Mouse (Mus musculus) intestine, embryonic 14.5 days (tissue): ENCODE measurements at regions not wholly inside any gene's neighbourhood (a gene's known extent, or its start where the extent isn't known, plus 50 kb on each side); places are given as distances from the start of the nearest gene placed in this dataset.

Experiments used
- ATAC-seq: fragments of 200-750 bp; cut with Nextera tagmentation; replicated peaks from 2 replicates; pipeline ENCODE4 v1.8.0; 2017; ENCODE audit warnings: low read depth, moderate number of reproducible peaks, moderate TSS enrichment, moderate library complexity; ENCODE audit not compliant: low FRiP score, low TSS enrichment
- DNase-seq: peaks from one replicate; pipeline ENCODE4 v3.0.0-alpha.2; 2018; ENCODE audit warnings: low spot score
- H3K27ac ChIP-seq: fragments of 300-500 bp; sonication (generic); 2 replicates; pipeline ENCODE4 v1.5.1; 2014; ENCODE audit warnings: low read depth, mild to moderate bottlenecking, control low read depth
- H3K27me3 ChIP-seq: fragments of 300-500 bp; sonication (generic); replicated peaks from 2 replicates; pipeline ENCODE4 v1.6.1; 2014; ENCODE audit warnings: low read length, control low read depth; ENCODE audit not compliant: control insufficient read depth, insufficient read depth
- H3K36me3 ChIP-seq: fragments of 300-500 bp; sonication (generic); 2 replicates; pipeline ENCODE4 v1.6.1; 2014; ENCODE audit warnings: low read length, control low read depth; ENCODE audit not compliant: control insufficient read depth, insufficient read depth
- H3K4me1 ChIP-seq: fragments of 300-500 bp; sonication (generic); replicated peaks from 2 replicates; pipeline ENCODE4 v1.6.1; 2014; ENCODE audit warnings: low read length, control low read depth, mixed read lengths; ENCODE audit not compliant: control insufficient read depth, insufficient read depth
- H3K4me2 ChIP-seq: fragments of 300-500 bp; sonication (generic); 2 replicates; pipeline ENCODE4 v1.6.1; 2014; ENCODE audit warnings: low read length
- H3K4me3 ChIP-seq: fragments of 300-500 bp; sonication (generic); 2 replicates; pipeline ENCODE4 v1.5.1; 2014; ENCODE audit warnings: low read depth, low read length, control low read depth, mixed read lengths
- H3K9ac ChIP-seq: fragments of 300-500 bp; sonication (generic); 2 replicates; pipeline ENCODE4 v1.6.1; 2014; ENCODE audit warnings: mild to moderate bottlenecking, low read length
- H3K9me3 ChIP-seq: fragments of 300-500 bp; sonication (generic); 2 replicates; pipeline ENCODE4 v1.6.1; 2016; ENCODE audit warnings: low read length, control low read depth; ENCODE audit not compliant: control insufficient read depth
- WGBS: fragments of 180-500 bp; shearing (Covaris S2); extraction: QIAGEN DNeasy Blood & Tissue Kit; methylation state at CpG from one replicate; pipeline ENCODE4 v1.1.7; 2014; 5-methylcytosine and 5-hydroxymethylcytosine counted together

DNA sequence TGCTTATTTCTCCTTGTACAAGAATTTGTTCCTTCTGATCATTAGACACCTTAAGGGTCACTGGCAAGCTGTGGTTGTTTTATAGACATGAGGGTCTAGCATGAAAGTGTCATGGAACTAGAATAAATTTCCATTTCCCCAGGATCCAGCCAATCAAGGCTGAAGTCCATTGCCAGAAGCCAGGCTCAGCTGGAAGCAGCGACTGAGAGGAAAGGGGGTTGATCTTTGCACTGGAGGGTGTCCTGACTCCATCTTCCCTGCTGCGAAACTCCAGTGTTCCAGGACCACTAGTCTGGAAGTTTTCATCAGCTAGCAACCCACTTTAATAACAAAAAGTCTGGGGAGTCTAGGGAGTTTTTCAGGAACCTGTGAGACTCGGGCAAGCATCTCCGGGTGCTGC, 517.0 kb downstream of the Kcnj2 start:
- Histone ChIP-seq H3K9ac (no peak overlapping the region), H3K27ac (no peak overlapping the region), H3K9me3 (no peaks in the 10 kb centered on the region), H3K36me3 (no peaks in the 10 kb centered on the region), H3K27me3 (no peaks in the 10 kb centered on the region), H3K4me2 (peak overlapping the region; percentile 53), H3K4me1 (no peaks in the 10 kb centered on the region), H3K4me3 (peak overlapping the region; percentile 32; the same call in 1 of the 2 replicates)
- 39% methylated on average over 4 of the region's 4 CpGs for WGBS
- ATAC-seq (no peak), DNase-seq (no peak)

DNA sequence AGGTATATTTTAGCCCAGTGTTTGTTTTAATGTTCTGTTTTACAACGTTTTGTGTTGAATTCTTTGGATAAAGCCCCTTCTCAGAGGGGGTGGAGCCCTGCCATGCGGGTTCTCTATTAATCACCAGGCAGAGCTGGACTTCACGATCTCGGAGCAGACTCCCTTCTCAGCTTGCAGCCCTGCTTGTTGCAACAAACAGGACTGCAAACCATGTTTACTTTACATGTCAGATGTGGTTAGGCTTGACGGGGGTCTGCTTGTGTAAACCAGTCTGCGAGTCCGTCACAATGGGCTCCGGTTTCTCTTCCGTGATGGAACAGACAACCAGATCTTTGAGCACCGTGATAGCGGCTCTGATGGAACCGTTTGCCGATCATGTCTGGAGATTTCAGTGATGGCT, 517.6 kb downstream of the Kcnj2 start:
- Histone ChIP-seq H3K4me3 (peak overlapping the region; percentile 32), H3K27ac (no peak overlapping the region), H3K27me3 (no peaks in the 10 kb centered on the region), H3K36me3 (no peaks in the 10 kb centered on the region), H3K9ac (peak overlapping the region; percentile 29; the same call in 1 of the 2 replicates), H3K4me2 (peak overlapping the region; percentile 53), H3K4me1 (no peaks in the 10 kb centered on the region), H3K9me3 (no peaks in the 10 kb centered on the region)
- ATAC-seq (no peak), DNase-seq (peak; percentile 64)
- 24% methylated on average over 13 of the region's 13 CpGs for WGBS

DNA sequence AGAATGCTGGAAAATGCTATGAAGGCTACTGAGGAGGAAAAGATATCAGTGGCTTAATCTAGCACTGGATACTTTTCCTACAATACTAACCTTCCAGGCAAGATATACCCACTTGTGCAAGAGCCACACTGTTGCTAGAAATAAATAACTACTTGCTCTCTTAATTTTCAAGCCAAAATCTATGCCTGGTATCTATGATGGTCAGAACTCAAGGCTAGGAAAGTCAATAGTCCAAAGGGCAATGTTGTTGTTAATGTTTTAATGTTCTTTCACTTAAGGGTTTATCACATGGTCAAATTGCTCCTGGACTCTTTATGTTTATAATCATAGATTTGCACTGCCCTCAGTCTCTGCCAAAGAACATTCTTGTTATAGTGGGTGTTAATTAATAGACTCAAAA, 533.5 kb downstream of the Kcnj2 start:
- H3K36me3 ChIP-seq = no peaks in the 10 kb centered on the region
- H3K27me3 ChIP-seq = no peaks in the 10 kb centered on the region
- H3K9me3 ChIP-seq = no peaks in the 10 kb centered on the region
- H3K4me1 ChIP-seq = no peaks in the 10 kb centered on the region
- no peak overlapping the region for H3K4me3 ChIP-seq
- DNase-seq (no peak), ATAC-seq (no peak)
- H3K9ac ChIP-seq = no peak overlapping the region
- no peak overlapping the region for H3K27ac ChIP-seq
- H3K4me2 ChIP-seq = no peak overlapping the region

DNA sequence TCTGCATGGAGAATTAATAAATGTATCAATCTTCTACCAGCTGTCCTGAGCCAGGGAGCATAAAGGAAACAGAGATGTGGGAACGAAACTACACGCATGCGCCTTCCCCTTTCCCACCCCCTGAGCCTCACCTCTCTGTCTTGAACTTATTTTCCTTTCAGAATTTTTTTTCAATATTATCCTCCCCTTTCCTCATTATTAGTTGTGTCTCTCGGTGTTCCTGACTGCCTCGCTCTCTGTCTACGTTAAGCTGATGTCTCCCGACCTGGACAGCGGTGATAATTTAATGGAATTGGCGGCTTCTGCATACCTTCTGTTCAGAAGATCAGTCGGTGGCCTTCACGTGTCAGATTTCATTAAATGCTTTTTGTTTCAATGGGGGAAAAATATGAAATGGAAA, 539.2 kb downstream of the Kcnj2 start:
- no peaks in the 10 kb centered on the region for H3K36me3 ChIP-seq
- no peak for DNase-seq
- H3K9ac ChIP-seq = no peak overlapping the region
- H3K4me1 ChIP-seq = no peaks in the 10 kb centered on the region
- no peak overlapping the region for H3K4me2 ChIP-seq
- no peak for ATAC-seq
- no peaks in the 10 kb centered on the region for H3K9me3 ChIP-seq
- H3K27ac ChIP-seq = no peak overlapping the region
- H3K4me3 ChIP-seq = no peak overlapping the region
- H3K27me3 ChIP-seq = no peaks in the 10 kb centered on the region
- WGBS = 82% methylated on average over 11 of the region's 11 CpGs

DNA sequence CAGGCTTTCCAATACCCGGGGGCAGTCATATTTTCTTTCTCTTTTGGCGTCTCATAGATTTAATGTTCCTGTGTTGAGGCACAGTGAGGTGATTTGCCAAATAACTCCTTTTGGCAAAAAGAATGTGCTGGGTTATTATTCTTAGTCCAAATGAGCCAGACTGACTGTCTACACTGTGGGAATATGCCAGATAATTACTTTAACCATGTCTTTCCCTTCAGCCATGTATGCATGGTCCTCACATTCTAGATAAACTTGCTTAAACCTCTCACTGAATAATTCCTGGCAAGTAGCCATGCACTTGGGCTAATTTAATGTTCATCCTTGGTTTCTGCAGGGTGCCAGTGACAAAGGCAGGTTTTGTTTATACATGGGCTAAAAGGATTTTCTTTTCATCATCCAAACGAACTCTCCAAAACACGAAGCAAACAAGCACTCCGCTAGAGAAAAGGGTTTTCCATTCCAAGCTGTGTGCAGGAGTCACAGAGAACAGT, 544.6 kb downstream of the Kcnj2 start:
- no peak overlapping the region for H3K9ac ChIP-seq
- no peaks in the 10 kb centered on the region for H3K4me1 ChIP-seq
- 54% methylated on average over 5 of the region's 5 CpGs for WGBS
- DNase-seq (no peak), ATAC-seq (no peak)
- H3K36me3 ChIP-seq = no peaks in the 10 kb centered on the region
- H3K27ac ChIP-seq = no peak overlapping the region
- no peak overlapping the region for H3K4me3 ChIP-seq
- H3K4me2 ChIP-seq = no peak overlapping the region
- H3K27me3 ChIP-seq = no peaks in the 10 kb centered on the region
- no peaks in the 10 kb centered on the region for H3K9me3 ChIP-seq

DNA sequence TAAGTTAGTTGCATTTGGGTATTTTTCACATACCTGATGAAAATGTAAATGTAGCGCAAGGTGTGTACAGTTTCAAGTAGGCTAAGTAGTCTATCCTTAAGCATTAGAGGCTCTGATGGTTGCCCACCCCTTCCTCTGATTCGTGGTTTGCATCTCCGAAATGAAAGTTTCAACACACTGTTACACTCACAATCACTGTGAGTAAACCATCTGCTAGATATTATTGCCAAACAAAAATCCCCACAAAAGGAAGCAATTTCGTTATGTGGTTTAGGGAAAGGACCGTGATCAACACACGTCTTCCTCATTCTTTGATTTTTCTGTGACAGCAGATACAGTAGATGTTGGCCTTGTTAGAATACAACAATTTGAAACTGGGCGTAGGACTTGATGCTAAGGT, 577.6 kb downstream of the Kcnj2 start:
- Histone ChIP-seq H3K9ac (no peak overlapping the region), H3K9me3 (no peaks in the 10 kb centered on the region), H3K27me3 (no peaks in the 10 kb centered on the region), H3K4me3 (no peak overlapping the region), H3K4me2 (no peak overlapping the region), H3K4me1 (no peaks in the 10 kb centered on the region), H3K27ac (no peak overlapping the region), H3K36me3 (no peaks in the 10 kb centered on the region)
- no peak for DNase-seq
- 91% methylated on average over 7 of the region's 7 CpGs for WGBS
- ATAC-seq = no peak

DNA sequence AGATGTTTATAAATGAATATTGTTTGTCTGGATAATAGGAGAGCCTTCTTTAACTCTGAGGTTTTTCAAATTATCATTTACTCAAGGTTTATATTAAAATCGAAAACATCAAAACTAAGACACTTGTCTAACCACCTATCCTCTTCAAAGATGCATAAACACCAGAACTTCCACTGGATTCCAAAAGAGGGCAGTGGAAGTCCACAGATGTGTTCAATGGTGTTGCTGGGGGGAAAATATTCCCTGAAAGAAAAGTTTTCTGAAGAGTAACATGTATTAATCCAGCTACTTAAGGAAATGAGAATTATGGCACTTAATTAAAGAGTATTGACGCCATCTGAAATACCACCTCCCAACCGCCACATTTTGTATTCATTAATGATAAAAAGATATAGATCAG, 586.9 kb downstream of the Kcnj2 start:
- Histone ChIP-seq H3K27ac (no peak overlapping the region), H3K4me2 (no peak overlapping the region), H3K9me3 (no peaks in the 10 kb centered on the region), H3K4me3 (no peak overlapping the region), H3K27me3 (no peaks in the 10 kb centered on the region), H3K36me3 (no peaks in the 10 kb centered on the region), H3K9ac (no peak overlapping the region), H3K4me1 (no peaks in the 10 kb centered on the region)
- WGBS = 55% methylated on average over 3 of the region's 3 CpGs
- ATAC-seq = no peak
- peak; percentile 64 for DNase-seq

DNA sequence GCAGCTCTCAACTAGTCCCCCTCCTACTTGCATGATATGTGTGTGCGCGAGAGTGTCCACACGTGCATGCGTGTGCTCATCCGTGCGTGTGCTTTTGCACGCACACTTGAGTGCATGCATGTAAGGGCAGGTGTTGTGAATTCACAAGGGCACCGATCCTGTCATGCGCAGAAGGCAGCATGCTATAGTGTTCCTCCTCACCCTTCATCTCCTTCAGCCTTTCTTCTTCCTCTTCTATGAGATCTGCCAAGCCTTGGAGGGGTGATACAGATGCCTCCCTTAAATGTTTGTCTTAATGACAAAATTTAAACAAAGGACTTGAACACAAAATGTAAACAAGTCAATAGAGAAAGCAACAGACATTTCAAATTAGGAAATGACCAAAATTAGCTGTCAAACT, 591.8 kb downstream of the Kcnj2 start:
- 96% methylated on average over 9 of the region's 9 CpGs for WGBS
- H3K4me3 ChIP-seq = no peak overlapping the region
- H3K4me1 ChIP-seq = no peaks in the 10 kb centered on the region
- H3K27ac ChIP-seq = no peak overlapping the region
- H3K9me3 ChIP-seq = no peaks in the 10 kb centered on the region
- no peak overlapping the region for H3K9ac ChIP-seq
- no peak overlapping the region for H3K4me2 ChIP-seq
- no peaks in the 10 kb centered on the region for H3K36me3 ChIP-seq
- ATAC-seq = no peak
- no peaks in the 10 kb centered on the region for H3K27me3 ChIP-seq
- no peak for DNase-seq

DNA sequence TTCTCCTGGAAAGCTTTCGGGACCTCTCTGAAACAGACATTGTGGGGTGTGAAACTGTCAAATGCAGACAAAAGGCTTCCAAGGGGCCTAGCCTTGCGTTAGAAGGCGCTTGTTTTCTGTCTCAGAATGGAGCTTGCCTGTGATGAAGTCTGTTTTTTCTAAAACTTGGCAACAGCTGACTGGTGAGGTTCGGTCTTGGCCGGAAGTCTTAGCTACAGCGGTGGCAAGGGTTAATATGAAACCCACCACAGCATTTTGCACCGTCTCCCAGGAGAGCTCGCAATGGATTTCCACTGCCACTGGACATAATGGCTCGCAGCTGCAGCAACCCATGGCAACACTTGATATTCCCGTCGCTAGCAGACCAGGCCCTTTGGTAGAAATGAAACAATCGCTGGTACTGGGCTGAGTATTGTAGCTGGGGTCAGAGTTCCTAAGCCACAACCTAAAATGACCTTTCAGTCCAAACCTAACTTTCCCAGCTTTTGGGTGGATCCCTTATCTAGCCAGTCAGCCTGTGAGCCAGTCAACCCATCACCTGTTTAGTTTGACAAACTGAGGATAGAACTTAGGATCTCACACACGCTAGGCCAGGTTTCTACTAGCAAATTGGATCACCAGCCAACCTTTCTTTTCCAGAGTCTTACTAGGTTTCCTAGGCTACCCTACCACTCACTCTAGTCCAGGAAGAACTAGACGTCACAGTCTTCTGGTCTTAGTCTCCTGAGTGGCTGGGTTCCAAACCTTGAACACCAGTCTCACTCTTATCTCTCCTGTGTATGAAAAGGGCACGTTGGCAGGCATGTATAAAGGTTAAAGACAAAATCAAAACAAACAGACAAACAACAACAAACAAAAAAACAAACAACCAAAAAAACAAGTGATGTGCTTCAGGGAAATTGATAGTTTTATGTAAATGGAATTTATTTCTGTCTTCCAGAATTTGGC, 592.7 kb downstream of the Kcnj2 start:
- 71% methylated on average over 15 of the region's 15 CpGs for WGBS
- no peak overlapping the region for H3K27ac ChIP-seq
- no peak overlapping the region for H3K9ac ChIP-seq
- ATAC-seq (no peak), DNase-seq (no peak)
- H3K4me3 ChIP-seq = no peak overlapping the region
- H3K4me2 ChIP-seq = no peak overlapping the region
- no peaks in the 10 kb centered on the region for H3K36me3 ChIP-seq
- H3K27me3 ChIP-seq = no peaks in the 10 kb centered on the region
- H3K9me3 ChIP-seq = no peaks in the 10 kb centered on the region
- H3K4me1 ChIP-seq = no peaks in the 10 kb centered on the region
